Mouse (Mus musculus) cerebellum, adult 8-10 months (tissue): ENCODE data around the gene Oasl1.
"Not testable (repeated sequence)": the region's sequence is repeated elsewhere in the genome, so short reads cannot be mapped to it uniquely, and the experiment has no call there.

Experiments used
- DNase-seq: peaks from one replicate; pipeline ENCODE4 v3.0.0; 2022

The Oasl1 gene

DNA sequence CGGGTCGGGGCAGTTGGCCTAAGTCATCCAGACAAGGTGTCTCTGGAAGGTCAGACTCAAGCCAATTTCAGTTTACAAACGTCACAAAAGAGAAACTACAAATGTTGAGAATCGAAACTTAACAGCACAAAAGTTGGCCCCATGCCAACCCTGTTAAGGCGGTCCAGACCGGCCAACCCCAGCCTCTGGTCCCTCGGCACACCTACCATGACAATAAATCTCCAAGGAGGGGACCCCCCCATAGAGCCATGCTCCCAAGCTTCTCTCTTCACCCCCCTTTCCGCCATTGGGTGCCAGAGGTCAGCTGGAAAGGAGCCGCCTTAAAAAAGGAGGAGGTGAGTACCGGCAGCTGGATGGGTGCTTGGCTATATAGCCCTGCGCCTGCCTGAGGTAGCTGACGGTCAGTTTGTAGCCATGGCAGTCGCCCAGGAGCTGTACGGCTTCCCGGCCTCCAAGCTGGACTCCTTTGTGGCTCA lies at the start of gene Oasl1:
TSS of gene Oasl1 (plus strand) at position 243 of the 476 bp plus-strand sequence.
- no peak for DNase-seq

DNA sequence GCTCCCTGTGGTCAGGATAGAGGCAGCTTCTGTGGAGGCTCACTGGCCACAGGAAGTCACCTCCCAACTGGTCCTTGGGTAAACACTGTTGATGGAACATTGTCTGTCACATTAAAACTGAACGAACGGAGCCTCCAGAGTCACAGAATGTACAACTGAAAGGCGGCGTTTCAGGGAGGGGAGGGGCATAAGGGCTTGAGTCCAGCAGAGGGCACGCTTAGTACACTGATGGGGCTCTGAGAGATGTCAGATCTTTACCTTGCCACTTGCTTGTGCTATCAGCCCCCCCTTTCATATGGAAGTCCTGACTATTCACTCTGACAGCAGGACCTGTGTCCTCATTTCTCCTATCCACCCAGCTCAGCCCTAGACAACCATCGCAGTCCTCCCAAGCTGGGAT lies 47.2 kb upstream of the Oasl1 start:
- no peak for DNase-seq

GRCm38 (mm10) chr5:114876331-114876730 lies 46.7 kb upstream of the Oasl1 start:
- DNase-seq = no peak

GRCm38 (mm10) chr5:114877487-114877886 lies 45.6 kb upstream of the Oasl1 start:
- DNase-seq = no peak

DNA sequence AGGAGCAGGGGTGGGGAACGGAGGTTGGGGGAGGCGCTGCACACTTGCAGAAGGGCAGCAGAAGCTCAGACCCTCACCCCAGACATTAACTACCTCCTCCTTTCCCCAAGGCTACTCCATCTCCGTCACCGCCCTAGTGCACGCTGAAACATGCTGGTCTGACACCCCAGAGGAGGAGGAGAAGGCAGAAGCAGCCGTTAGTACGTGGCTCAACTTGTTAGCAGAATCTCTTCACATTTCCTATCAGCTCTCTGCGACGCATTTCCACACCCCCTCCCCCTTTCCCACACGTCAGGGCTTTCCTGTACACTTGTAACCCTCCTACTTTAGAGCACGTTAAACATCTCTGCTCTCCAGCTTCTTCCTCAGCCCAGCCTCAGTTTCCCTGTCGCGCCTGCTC lies 43.6 kb upstream of the Oasl1 start:
- DNase-seq = no peak

DNA sequence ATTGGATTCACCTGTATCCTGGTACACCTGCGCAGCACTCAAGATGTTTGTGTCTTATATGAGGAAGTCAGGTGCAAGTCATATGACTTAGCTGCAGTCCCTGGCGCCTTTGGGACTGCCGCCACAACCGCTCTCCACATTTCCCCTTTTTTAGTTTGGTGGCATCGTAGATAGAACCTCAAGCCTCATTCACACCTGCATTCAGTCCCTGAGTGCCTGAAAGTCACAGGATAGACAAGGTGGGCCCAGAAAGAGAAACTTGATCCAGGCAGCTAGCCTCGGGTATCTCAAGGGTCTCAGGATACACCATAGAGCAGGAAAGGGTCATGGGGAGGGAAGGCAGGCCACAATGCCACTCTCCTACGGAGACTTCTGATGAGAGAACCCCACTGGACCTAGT lies 40.7 kb upstream of the Oasl1 start:
- DNase-seq = not testable (repeated sequence)

GRCm38 (mm10) chr5:114883022-114883421 lies 40.0 kb upstream of the Oasl1 start:
- DNase-seq = no peak

GRCm38 (mm10) chr5:114886801-114887200 lies 36.2 kb upstream of the Oasl1 start:
- no peak for DNase-seq

DNA sequence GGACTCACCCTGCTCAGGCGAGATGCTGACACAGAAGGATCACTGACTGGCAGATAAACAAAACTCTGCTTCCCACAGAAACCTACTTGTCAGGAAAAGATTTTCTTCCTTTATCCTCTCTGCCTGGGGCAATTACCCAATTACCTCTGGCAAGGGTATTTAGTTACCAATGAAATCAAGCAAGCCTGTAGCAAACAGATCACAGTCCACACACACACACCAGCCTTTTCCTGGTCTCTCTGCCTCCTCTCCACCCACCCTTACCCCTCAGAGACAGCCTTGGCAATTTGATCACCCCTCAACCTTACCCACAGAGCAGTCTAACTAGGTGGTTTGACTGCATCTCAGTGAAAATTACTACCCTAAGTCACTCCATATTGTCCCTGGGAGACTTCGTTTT lies 34.0 kb upstream of the Oasl1 start:
- no peak for DNase-seq

- DNase-seq = no peak
These were observed 27.5 kb upstream of the Oasl1 start for GRCm38 (mm10) chr5:114895542-114895941.

- no peak for DNase-seq
These were observed 26.2 kb upstream of the Oasl1 start, which contains the start of gene Oasl2 for GRCm38 (mm10) chr5:114896688-114897373. TSS of gene Oasl2 (plus strand) at chr5:114896936.

DNA sequence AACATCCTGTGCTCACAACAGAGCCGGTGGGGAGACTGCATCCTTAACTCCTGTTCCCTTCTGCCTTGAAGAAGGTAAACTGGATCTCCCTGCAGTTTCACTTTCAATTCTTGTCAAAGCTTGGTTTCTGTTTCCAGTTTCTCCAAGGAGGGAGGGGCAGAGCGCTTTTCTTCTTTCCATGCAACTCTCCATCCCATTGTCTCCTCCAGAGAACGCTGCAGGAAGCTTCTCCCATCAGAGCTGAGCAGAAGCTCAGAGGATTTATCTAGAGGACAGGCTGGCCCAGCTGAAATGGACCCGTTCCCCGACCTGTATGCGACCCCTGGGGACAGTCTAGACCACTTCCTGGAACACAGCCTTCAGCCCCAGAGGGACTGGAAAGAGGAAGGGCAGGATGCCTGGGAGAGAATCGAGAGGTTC lies 25.7 kb upstream of the Oasl1 start:
- no peak for DNase-seq

- DNase-seq = no peak
These were observed 24.2 kb upstream of the Oasl1 start for GRCm38 (mm10) chr5:114898857-114899256.

DNA sequence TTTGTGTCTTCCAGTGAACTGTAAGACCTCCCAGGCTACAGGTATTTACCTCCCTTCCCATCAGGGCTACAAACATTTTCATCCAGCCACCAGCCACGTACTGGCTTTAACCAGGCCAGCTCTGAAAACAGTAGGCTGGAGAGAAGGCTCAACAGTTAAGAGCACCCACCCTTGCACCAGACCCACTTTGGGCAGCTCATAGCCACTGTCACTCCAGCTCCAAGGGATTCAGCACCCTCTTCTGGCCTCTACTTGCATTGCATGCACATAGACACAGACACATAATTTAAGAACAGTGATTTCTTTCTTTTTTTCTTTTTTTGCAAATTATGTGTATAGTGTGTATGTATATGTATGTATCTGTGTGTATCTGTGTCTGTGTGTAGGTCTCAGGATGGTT lies 20.6 kb upstream of the Oasl1 start:
- DNase-seq = no peak

DNA sequence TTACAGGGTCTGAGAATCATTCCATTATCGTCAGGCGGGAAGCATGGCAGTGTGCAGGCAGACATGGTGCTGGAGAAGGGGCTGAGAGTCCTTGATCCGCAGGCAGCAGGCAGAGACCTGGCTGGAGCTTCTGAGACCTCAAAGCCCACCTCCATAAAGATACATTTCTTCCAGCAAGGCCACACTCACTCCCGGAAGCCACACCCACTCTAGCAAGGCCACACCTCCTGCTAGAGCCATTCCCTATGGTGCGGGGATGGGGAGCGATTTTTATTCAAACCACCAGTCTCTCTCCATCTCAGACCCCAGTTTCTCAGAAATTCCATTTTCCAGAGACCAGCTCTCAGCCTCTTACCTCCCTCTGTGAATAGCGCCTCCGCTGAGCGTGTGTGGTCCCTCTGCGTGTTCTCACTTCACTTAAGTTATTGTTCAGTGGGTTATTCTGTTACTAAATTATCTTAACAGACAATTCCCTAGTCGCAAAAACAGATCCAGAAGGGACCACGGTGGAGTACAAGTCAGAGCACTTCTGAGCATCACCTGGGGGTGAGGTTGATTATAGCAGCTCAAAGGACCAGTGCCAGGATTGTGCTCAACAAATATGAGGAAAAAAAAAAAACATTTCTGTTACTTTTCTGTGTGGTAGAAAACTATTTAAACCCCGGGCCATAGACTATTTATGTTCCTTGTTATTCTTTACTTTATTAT lies 14.3 kb upstream of the Oasl1 start:
- DNase-seq = no peak

- no peak for DNase-seq
These were observed 9.4 kb upstream of the Oasl1 start for GRCm38 (mm10) chr5:114913686-114914085.

- no peak for DNase-seq
These were observed 8.2 kb upstream of the Oasl1 start for GRCm38 (mm10) chr5:114914855-114915254.

DNA sequence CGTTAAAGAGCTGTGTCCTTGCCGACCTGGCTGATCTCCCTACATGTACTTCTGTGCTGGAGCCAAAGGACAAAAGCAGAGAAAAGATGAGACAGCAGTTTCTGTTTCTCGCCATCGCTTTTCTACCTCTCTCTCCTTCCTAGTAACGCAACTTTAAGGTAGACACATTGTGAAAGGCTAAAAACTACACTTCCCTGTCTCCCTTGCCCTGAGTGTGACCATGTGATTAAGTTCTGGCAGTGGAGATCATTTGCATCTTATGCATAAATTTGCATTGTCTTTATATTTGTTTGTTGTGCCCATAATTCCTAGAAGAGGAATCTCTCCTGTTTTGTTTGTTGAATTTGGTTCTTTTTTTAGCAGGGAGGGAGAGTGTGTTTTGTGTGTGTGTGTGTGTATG lies 7.2 kb upstream of the Oasl1 start:
- DNase-seq = no peak

DNA sequence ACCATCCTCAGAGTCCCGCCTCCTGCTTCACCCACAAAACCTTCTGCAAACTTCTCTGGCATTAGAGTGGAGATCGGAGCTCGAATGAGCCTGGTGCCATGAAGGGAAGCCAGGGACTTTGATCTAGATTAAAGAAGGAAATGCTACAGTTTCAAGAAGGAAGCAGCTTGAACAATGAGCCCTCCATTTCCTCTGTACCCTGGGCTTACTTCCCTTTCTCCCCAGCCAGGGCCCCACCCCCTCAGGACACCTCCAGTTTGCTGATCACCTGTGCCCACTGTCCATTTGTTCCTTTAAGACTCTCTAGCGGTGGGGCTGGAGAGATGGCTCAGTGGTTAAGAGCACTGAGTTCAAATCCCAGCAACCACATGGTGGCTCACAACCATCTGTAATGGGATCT lies 6.3 kb upstream of the Oasl1 start:
- no peak for DNase-seq

- not testable (repeated sequence) for DNase-seq
These were observed 5.7 kb upstream of the Oasl1 start for GRCm38 (mm10) chr5:114917357-114917756.

DNA sequence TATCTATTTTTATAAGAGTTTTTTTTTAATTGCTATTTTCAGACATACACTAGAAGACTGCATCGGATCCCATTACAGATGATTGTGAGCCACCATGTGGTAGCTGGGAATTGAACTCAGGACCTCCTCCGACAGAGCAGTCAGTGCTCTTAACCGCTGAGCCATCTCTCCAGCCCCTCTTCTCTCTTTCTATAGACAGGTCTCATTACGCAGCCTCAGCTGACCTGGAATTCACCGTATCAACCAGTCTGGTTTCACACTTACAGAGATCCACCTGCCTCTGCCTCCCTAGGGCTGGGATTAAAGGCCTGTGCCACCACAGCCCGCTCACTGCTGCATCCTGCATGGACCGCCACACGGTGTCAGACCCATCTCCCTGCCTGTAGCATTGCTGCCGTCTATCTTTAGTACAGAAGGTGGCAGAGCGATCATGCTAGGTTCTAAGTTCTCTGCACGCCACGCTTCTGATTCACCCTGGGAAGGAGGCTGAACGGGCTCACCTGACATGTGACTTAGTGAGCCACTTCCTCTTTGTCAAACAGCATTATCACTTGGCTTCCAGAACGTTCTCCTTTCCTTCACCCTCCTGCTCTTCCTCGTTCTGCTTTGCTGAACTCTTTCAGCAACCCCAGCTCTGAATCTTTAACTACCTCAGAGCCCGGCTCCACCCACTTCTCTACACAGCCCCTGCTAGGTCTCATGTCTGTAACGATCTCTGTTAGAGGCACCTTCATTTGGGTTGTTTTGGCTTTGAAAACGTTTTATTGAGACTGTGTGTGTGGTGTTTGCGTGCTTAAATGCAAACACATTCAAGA lies 1.3 kb upstream of the Oasl1 start:
- DNase-seq = no peak

GRCm38 (mm10) chr5:114922366-114922731 lies 691 bp upstream of the Oasl1 start:
- DNase-seq = no peak

DNA sequence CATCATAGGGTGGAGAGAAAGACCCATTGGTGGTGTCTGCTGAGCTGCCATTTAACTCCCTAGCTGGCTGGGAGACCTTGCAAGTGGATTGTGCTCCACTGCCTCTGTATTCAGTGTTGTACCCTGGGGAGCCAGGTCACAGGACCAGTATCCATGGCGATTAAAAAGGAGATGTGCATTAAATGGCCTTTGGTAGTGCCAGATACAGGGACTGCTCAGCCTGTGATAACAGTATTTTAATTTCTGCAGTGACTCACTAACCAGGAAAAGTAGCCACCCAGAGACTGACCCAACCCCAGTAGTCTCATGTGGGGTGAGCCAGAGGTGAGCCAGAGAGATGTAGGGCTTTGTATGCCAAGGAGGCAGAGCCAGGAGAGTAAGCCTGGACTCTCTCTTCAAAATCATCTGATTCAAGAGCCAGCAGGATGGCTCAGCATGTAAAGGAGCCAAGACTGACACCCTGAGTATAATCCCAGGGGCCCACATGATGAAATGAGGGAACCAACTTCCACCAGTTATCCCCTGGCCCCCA lies 3.2 kb downstream of the Oasl1 start:
- DNase-seq = no peak
